Mouse (Mus musculus): ENCODE measurements around the gene Anapc16. TPM values are rescaled to one million over a fixed set of nuclear protein-coding genes. Genes with fewer than 3 reads are reported as not detected.

Anapc16 gene
- polyA plus RNA-seq, 1 experiment: 32.9 TPM

- Histone ChIP-seq H3K4me1 (ENCODE audit: control insufficient read depth, insufficient read depth, low read length) (peaks cover 1% of the 10 kb centered on the region; the same call in 1 of the 2 replicates), H3K27ac (ENCODE audit: control insufficient read depth, insufficient read depth, low read depth, low read length, poor library complexity) (no peak overlapping the region), H3K4me3 (replicated peaks; ENCODE audit: control insufficient read depth, low read depth, low read length) (no peak overlapping the region)
- 56% methylated on average over 6 of the region's 6 CpGs for WGBS
- TF ChIP-seq POLR2A (IDR thresholded peaks at IDR 0.05; ENCODE audit: borderline replicate concordance, control insufficient read depth, low read depth, low read length) (no peak), CTCF (IDR thresholded peaks at IDR 0.05; ENCODE audit: control insufficient read depth, insufficient read depth, low read length) (no peak)
These were observed 54.3 kb downstream of the Anapc16 start for GRCm38 (mm10) chr10:59948363-59949254.

- no peak overlapping the region for H3K4me3 ChIP-seq (replicated peaks; ENCODE audit: control insufficient read depth, low read depth, low read length)
- H3K4me1 ChIP-seq (ENCODE audit: control insufficient read depth, insufficient read depth, low read length): peaks cover 5% of the 10 kb centered on the region
- TF ChIP-seq POLR2A (IDR thresholded peaks at IDR 0.05; ENCODE audit: borderline replicate concordance, control insufficient read depth, low read depth, low read length): no peak
- TF ChIP-seq CTCF (IDR thresholded peaks at IDR 0.05; ENCODE audit: control insufficient read depth, insufficient read depth, low read length): no peak
- WGBS: 46% methylated on average over 7 of the region's 7 CpGs
- H3K27ac ChIP-seq (ENCODE audit: control insufficient read depth, insufficient read depth, low read depth, low read length, poor library complexity): no peak overlapping the region
These were observed 55.5 kb downstream of the Anapc16 start for GRCm38 (mm10) chr10:59947296-59948073.

- peaks cover 6% of the 10 kb centered on the region for H3K4me1 ChIP-seq (ENCODE audit: control insufficient read depth, insufficient read depth, low read length)
- TF ChIP-seq CTCF (IDR thresholded peaks at IDR 0.05; ENCODE audit: control insufficient read depth, insufficient read depth, low read length) (no peak), POLR2A (IDR thresholded peaks at IDR 0.05; ENCODE audit: borderline replicate concordance, control insufficient read depth, low read depth, low read length) (no peak)
- H3K27ac ChIP-seq (ENCODE audit: control insufficient read depth, insufficient read depth, low read depth, low read length, poor library complexity): no peak overlapping the region
- no peak overlapping the region for H3K4me3 ChIP-seq (replicated peaks; ENCODE audit: control insufficient read depth, low read depth, low read length)
- WGBS: 75% methylated on average over 5 of the region's 5 CpGs
These were observed 56.6 kb downstream of the Anapc16 start for GRCm38 (mm10) chr10:59946362-59946761.

- WGBS: 86% methylated on average over 3 of the region's 3 CpGs
- H3K4me3 ChIP-seq (replicated peaks; ENCODE audit: control insufficient read depth, low read depth, low read length): no peak overlapping the region
- peaks cover 6% of the 10 kb centered on the region for H3K4me1 ChIP-seq (ENCODE audit: control insufficient read depth, insufficient read depth, low read length)
- TF ChIP-seq CTCF (IDR thresholded peaks at IDR 0.05; ENCODE audit: control insufficient read depth, insufficient read depth, low read length): no peak
- TF ChIP-seq POLR2A (IDR thresholded peaks at IDR 0.05; ENCODE audit: borderline replicate concordance, control insufficient read depth, low read depth, low read length): no peak
- H3K27ac ChIP-seq (ENCODE audit: control insufficient read depth, insufficient read depth, low read depth, low read length, poor library complexity): no peak overlapping the region
These were observed 57.5 kb downstream of the Anapc16 start for GRCm38 (mm10) chr10:59945416-59945815.

GRCm38 (mm10) chr10:59943421-59943989 lies 59.4 kb downstream of the Anapc16 start:
- TF ChIP-seq CTCF (IDR thresholded peaks at IDR 0.05; ENCODE audit: control insufficient read depth, insufficient read depth, low read length): no peak
- Histone ChIP-seq H3K27ac (ENCODE audit: control insufficient read depth, insufficient read depth, low read depth, low read length, poor library complexity) (peak overlapping the region; percentile 40), H3K4me3 (replicated peaks; ENCODE audit: control insufficient read depth, low read depth, low read length) (no peak overlapping the region), H3K4me1 (ENCODE audit: control insufficient read depth, insufficient read depth, low read length) (peaks cover 8% of the 10 kb centered on the region)
- 15% methylated on average over 13 of the region's 13 CpGs for WGBS

- Histone ChIP-seq H3K4me3 (replicated peaks; ENCODE audit: control insufficient read depth, low read depth, low read length) (peak overlapping the region; percentile 4), H3K27ac (ENCODE audit: control insufficient read depth, insufficient read depth, low read depth, low read length, poor library complexity) (peak overlapping the region; percentile 40), H3K4me1 (ENCODE audit: control insufficient read depth, insufficient read depth, low read length) (peaks cover 8% of the 10 kb centered on the region)
- TF ChIP-seq POLR2A (IDR thresholded peaks at IDR 0.05; ENCODE audit: borderline replicate concordance, control insufficient read depth, low read depth, low read length) (no peak), CTCF (IDR thresholded peaks at IDR 0.05; ENCODE audit: control insufficient read depth, insufficient read depth, low read length) (no peak)
- 12% methylated on average over 16 of the region's 16 CpGs for WGBS
These were observed 60.0 kb downstream of the Anapc16 start for GRCm38 (mm10) chr10:59942847-59943420.

- WGBS: 60% methylated on average over 21 of the region's 21 CpGs
- H3K4me1 ChIP-seq (ENCODE audit: control insufficient read depth, insufficient read depth, low read length): peaks cover 8% of the 10 kb centered on the region
- no peak overlapping the region for H3K27ac ChIP-seq (ENCODE audit: control insufficient read depth, insufficient read depth, low read depth, low read length, poor library complexity)
- TF ChIP-seq POLR2A (IDR thresholded peaks at IDR 0.05; ENCODE audit: borderline replicate concordance, control insufficient read depth, low read depth, low read length): no peak
- TF ChIP-seq CTCF (IDR thresholded peaks at IDR 0.05; ENCODE audit: control insufficient read depth, insufficient read depth, low read length): no peak
- H3K4me3 ChIP-seq (replicated peaks; ENCODE audit: control insufficient read depth, low read depth, low read length): peak overlapping the region; percentile 4
These were observed 60.6 kb downstream of the Anapc16 start for GRCm38 (mm10) chr10:59942281-59942846.

Measured in bone marrow, adult 2 months (tissue).